Mouse (Mus musculus): Measurements from ENCODE around the gene Col13a1. TPM values are rescaled to one million over a fixed set of nuclear protein-coding genes. Genes with fewer than 3 reads are reported as not detected.

Gene Col13a1
- polyA plus RNA-seq, 1 experiment from 2014 or later, result 9.4 TPM

GRCm38 (mm10) chr10:61838769-61839168, 140.1 kb downstream of the Col13a1 start:
- H3K4me2 ChIP-seq, result no peak overlapping the region

DNA sequence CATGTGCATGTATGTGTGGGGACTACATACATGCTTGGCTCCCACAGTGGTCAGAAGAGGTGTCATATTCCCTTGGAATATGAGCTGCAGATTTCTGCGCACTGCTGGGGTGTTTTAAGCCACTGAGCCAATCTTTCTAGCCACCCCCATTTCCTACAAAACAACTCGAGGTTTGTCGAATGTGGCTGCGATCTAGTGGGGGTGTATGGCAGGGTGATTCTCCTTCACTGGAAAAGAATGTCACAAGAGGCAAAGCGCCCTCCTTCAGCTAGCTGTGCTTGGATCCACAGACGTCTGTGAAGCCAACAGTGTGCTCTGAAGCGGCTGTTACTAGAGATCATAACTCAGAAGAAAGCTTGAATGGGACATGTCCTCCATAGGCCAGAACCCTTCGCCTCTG, 141.6 kb downstream of the Col13a1 start:
- H3K4me3 ChIP-seq (ENCODE audit: low read depth, low read length), result no peak overlapping the region
- H3K4me2 ChIP-seq, result no peak overlapping the region
- no peaks in the 10 kb centered on the region for H3K36me3 ChIP-seq (ENCODE audit: control insufficient read depth, insufficient read depth, low read length)
- H3K27ac ChIP-seq (ENCODE audit: low read depth, low read length), result no peak overlapping the region
- no peaks in the 10 kb centered on the region for H3K27me3 ChIP-seq (ENCODE audit: control insufficient read depth, insufficient read depth, low read length)
- no peak for ATAC-seq (replicated peaks; ENCODE audit: insufficient number of reproducible peaks, low FRiP score, low TSS enrichment)
- WGBS (ENCODE audit: insufficient replicate concordance), result 74% methylated on average over 8 of the region's 8 CpGs
- H3K4me1 ChIP-seq (ENCODE audit: control insufficient read depth, insufficient read depth, low read length), result peaks cover 8% of the 10 kb centered on the region
- H3K9ac ChIP-seq (ENCODE audit: low read depth, low read length), result no peak overlapping the region
- H3K9me3 ChIP-seq (replicated peaks; ENCODE audit: control insufficient read depth, low read length), result no peaks in the 10 kb centered on the region

More at GRCm38 (mm10) chr10:61838769-61839168, 140.1 kb downstream of the Col13a1 start:
- no peak overlapping the region for H3K4me3 ChIP-seq (ENCODE audit: low read depth, low read length)
- ATAC-seq (replicated peaks; ENCODE audit: insufficient number of reproducible peaks, low FRiP score, low TSS enrichment), result no peak
- no peak overlapping the region for H3K27ac ChIP-seq (ENCODE audit: low read depth, low read length)
- 2% methylated on average over 6 of the region's 6 CpGs for WGBS (ENCODE audit: insufficient replicate concordance)
- no peaks in the 10 kb centered on the region for H3K27me3 ChIP-seq (ENCODE audit: control insufficient read depth, insufficient read depth, low read length)
- no peaks in the 10 kb centered on the region for H3K9me3 ChIP-seq (replicated peaks; ENCODE audit: control insufficient read depth, low read length)
- peaks cover 8% of the 10 kb centered on the region for H3K4me1 ChIP-seq (ENCODE audit: control insufficient read depth, insufficient read depth, low read length)
- H3K9ac ChIP-seq (ENCODE audit: low read depth, low read length), result no peak overlapping the region
- no peaks in the 10 kb centered on the region for H3K36me3 ChIP-seq (ENCODE audit: control insufficient read depth, insufficient read depth, low read length)

GRCm38 (mm10) chr10:61834288-61834687, 144.6 kb downstream of the Col13a1 start:
- H3K4me2 ChIP-seq, result no peak overlapping the region
- H3K4me3 ChIP-seq (ENCODE audit: low read depth, low read length), result no peak overlapping the region
- H3K36me3 ChIP-seq (ENCODE audit: control insufficient read depth, insufficient read depth, low read length), result no peaks in the 10 kb centered on the region
- H3K9me3 ChIP-seq (replicated peaks; ENCODE audit: control insufficient read depth, low read length), result no peaks in the 10 kb centered on the region
- WGBS (ENCODE audit: insufficient replicate concordance), result 84% methylated on average over 6 of the region's 6 CpGs
- H3K4me1 ChIP-seq (ENCODE audit: control insufficient read depth, insufficient read depth, low read length), result peaks cover 4% of the 10 kb centered on the region; the same call in 1 of the 2 replicates
- no peaks in the 10 kb centered on the region for H3K27me3 ChIP-seq (ENCODE audit: control insufficient read depth, insufficient read depth, low read length)
- ATAC-seq (replicated peaks; ENCODE audit: insufficient number of reproducible peaks, low FRiP score, low TSS enrichment), result no peak
- H3K27ac ChIP-seq (ENCODE audit: low read depth, low read length), result no peak overlapping the region
- no peak overlapping the region for H3K9ac ChIP-seq (ENCODE audit: low read depth, low read length)

GRCm38 (mm10) chr10:61832713-61833112, 146.2 kb downstream of the Col13a1 start:
- H3K4me1 ChIP-seq (ENCODE audit: control insufficient read depth, insufficient read depth, low read length), result no peaks in the 10 kb centered on the region
- no peak overlapping the region for H3K9ac ChIP-seq (ENCODE audit: low read depth, low read length)
- no peak overlapping the region for H3K4me2 ChIP-seq
- H3K36me3 ChIP-seq (ENCODE audit: control insufficient read depth, insufficient read depth, low read length), result no peaks in the 10 kb centered on the region
- no peaks in the 10 kb centered on the region for H3K9me3 ChIP-seq (replicated peaks; ENCODE audit: control insufficient read depth, low read length)
- H3K4me3 ChIP-seq (ENCODE audit: low read depth, low read length), result no peak overlapping the region
- H3K27me3 ChIP-seq (ENCODE audit: control insufficient read depth, insufficient read depth, low read length), result no peaks in the 10 kb centered on the region
- no peak overlapping the region for H3K27ac ChIP-seq (ENCODE audit: low read depth, low read length)
- WGBS (ENCODE audit: insufficient replicate concordance), result 77% methylated on average over 11 of the region's 11 CpGs
- ATAC-seq (replicated peaks; ENCODE audit: insufficient number of reproducible peaks, low FRiP score, low TSS enrichment), result no peak

- no peak overlapping the region for H3K4me3 ChIP-seq (ENCODE audit: low read depth, low read length)
- H3K9ac ChIP-seq (ENCODE audit: low read depth, low read length), result no peak overlapping the region
- ATAC-seq (replicated peaks; ENCODE audit: insufficient number of reproducible peaks, low FRiP score, low TSS enrichment), result no peak
- H3K27ac ChIP-seq (ENCODE audit: low read depth, low read length), result no peak overlapping the region
- H3K36me3 ChIP-seq (ENCODE audit: control insufficient read depth, insufficient read depth, low read length), result no peaks in the 10 kb centered on the region
- H3K4me2 ChIP-seq, result no peak overlapping the region
- no peaks in the 10 kb centered on the region for H3K27me3 ChIP-seq (ENCODE audit: control insufficient read depth, insufficient read depth, low read length)
- WGBS (ENCODE audit: insufficient replicate concordance), result 88% methylated on average over 6 of the region's 6 CpGs
- peaks cover 3% of the 10 kb centered on the region; the same call in 1 of the 2 replicates for H3K4me1 ChIP-seq (ENCODE audit: control insufficient read depth, insufficient read depth, low read length)
- H3K9me3 ChIP-seq (replicated peaks; ENCODE audit: control insufficient read depth, low read length), result no peaks in the 10 kb centered on the region
Observed at GRCm38 (mm10) chr10:61831741-61832140, 147.2 kb downstream of the Col13a1 start.

DNA sequence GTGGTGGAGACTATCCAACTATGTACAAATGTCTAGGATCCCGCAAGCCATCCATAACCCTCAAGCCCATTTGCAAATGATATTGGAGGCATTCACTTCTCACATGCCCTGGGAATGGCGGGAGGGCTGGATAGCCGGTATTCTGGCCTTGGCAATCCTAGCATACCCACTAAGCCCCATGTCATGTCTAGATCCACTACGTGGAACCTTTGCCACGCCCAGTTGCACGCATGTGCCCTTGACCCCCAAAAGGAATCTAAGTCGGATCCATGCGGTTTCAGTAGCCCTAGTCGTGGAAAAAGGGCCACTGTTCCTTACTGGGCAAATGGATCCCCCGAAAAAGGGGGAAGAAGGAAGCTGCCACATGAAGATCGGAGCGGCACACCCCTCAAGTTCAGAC, 147.7 kb downstream of the Col13a1 start:
- H3K9ac ChIP-seq (ENCODE audit: low read depth, low read length), result no peak overlapping the region
- no peak overlapping the region for H3K27ac ChIP-seq (ENCODE audit: low read depth, low read length)
- H3K9me3 ChIP-seq (replicated peaks; ENCODE audit: control insufficient read depth, low read length), result no peaks in the 10 kb centered on the region
- no peak overlapping the region for H3K4me2 ChIP-seq
- WGBS (ENCODE audit: insufficient replicate concordance), result 67% methylated on average over 12 of the region's 12 CpGs
- H3K27me3 ChIP-seq (ENCODE audit: control insufficient read depth, insufficient read depth, low read length), result no peaks in the 10 kb centered on the region
- H3K36me3 ChIP-seq (ENCODE audit: control insufficient read depth, insufficient read depth, low read length), result no peaks in the 10 kb centered on the region
- no peak overlapping the region for H3K4me3 ChIP-seq (ENCODE audit: low read depth, low read length)
- ATAC-seq (replicated peaks; ENCODE audit: insufficient number of reproducible peaks, low FRiP score, low TSS enrichment), result no peak
- peaks cover 3% of the 10 kb centered on the region; the same call in 1 of the 2 replicates for H3K4me1 ChIP-seq (ENCODE audit: control insufficient read depth, insufficient read depth, low read length)

DNA sequence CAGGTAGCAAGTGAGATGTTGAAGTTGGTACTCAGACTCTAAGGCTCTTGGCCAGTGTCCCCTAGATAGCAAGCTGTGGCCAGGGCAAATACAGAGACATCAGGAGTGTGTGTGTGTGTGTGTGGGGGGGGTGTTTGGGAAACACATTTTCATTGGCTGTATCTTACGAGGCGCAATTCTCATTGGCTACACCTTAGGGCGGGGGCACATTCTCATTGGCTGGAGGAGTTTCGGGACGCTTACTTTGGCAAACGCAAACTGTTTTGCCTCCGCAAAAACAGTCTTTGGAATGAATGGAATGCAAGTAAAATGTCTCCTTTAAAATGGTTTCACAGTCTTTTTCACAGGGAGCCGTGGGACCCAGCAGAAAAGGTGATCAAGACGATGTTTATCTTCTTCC, 148.1 kb downstream of the Col13a1 start:
- H3K9me3 ChIP-seq (replicated peaks; ENCODE audit: control insufficient read depth, low read length), result no peaks in the 10 kb centered on the region
- no peaks in the 10 kb centered on the region for H3K27me3 ChIP-seq (ENCODE audit: control insufficient read depth, insufficient read depth, low read length)
- peaks cover 3% of the 10 kb centered on the region; the same call in 1 of the 2 replicates for H3K4me1 ChIP-seq (ENCODE audit: control insufficient read depth, insufficient read depth, low read length)
- H3K36me3 ChIP-seq (ENCODE audit: control insufficient read depth, insufficient read depth, low read length), result no peaks in the 10 kb centered on the region
- H3K27ac ChIP-seq (ENCODE audit: low read depth, low read length), result no peak overlapping the region
- H3K4me2 ChIP-seq, result no peak overlapping the region
- ATAC-seq (replicated peaks; ENCODE audit: insufficient number of reproducible peaks, low FRiP score, low TSS enrichment), result no peak
- no peak overlapping the region for H3K4me3 ChIP-seq (ENCODE audit: low read depth, low read length)
- WGBS (ENCODE audit: insufficient replicate concordance), result 48% methylated on average over 9 of the region's 9 CpGs
- H3K9ac ChIP-seq (ENCODE audit: low read depth, low read length), result no peak overlapping the region

GRCm38 (mm10) chr10:61829046-61829445, 149.9 kb downstream of the Col13a1 start:
- no peak overlapping the region for H3K4me2 ChIP-seq
- ATAC-seq (replicated peaks; ENCODE audit: insufficient number of reproducible peaks, low FRiP score, low TSS enrichment), result no peak
- H3K27me3 ChIP-seq (ENCODE audit: control insufficient read depth, insufficient read depth, low read length), result no peaks in the 10 kb centered on the region
- no peaks in the 10 kb centered on the region for H3K9me3 ChIP-seq (replicated peaks; ENCODE audit: control insufficient read depth, low read length)
- no peak overlapping the region for H3K9ac ChIP-seq (ENCODE audit: low read depth, low read length)
- no peak overlapping the region for H3K4me3 ChIP-seq (ENCODE audit: low read depth, low read length)
- 52% methylated on average over 4 of the region's 4 CpGs for WGBS (ENCODE audit: insufficient replicate concordance)
- peaks cover 3% of the 10 kb centered on the region; the same call in 1 of the 2 replicates for H3K4me1 ChIP-seq (ENCODE audit: control insufficient read depth, insufficient read depth, low read length)
- H3K27ac ChIP-seq (ENCODE audit: low read depth, low read length), result no peak overlapping the region
- H3K36me3 ChIP-seq (ENCODE audit: control insufficient read depth, insufficient read depth, low read length), result no peaks in the 10 kb centered on the region

All from heart, embryonic 11.5 days (tissue).